Mouse (Mus musculus): ENCODE measurements around the gene Mvp. TPM values are rescaled to one million over a fixed set of nuclear protein-coding genes. Genes with fewer than 3 reads are reported as not detected.

The Mvp gene
- total and polyA plus RNA-seq, 3 experiments = 19.8 to 20.6 TPM; not detected in 1

DNA sequence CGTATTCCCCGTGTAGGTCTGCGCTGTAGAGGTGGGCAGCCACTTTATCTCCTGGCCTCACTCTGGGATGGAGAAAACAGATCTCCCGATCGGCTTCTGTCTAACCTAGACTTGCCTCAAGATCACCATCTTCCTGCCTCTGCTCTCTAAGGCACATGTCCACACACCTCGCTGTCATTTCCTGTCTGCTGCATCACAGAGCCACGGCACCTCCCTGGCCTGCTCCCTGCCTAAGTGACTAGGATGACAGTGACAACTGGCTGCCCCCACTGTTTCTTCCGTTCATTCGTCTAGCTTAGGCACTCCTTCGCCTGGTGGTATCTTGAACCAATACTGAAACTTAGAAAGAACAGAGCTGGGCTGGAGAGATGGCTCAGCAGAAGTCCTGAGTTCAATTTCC lies 14.9 kb downstream of the Mvp start:
- Histone ChIP-seq H3K9me3 (replicated peaks; ENCODE audit: insufficient read depth, low read length) (no peaks in the 10 kb centered on the region), H3K27me3 (ENCODE audit: control insufficient read depth in 1 of 2, insufficient read depth in 2 of 2, low read length in 2 of 2) (no peaks in the 10 kb centered on the region), H3K4me3 (ENCODE audit: control insufficient read depth in 1 of 2, insufficient read depth in 1 of 2, low read depth in 2 of 2, low read length in 2 of 2) (no peak overlapping the region), H3K79me2 (ENCODE audit: control insufficient read depth, insufficient read depth, low read length, poor library complexity) (no peaks in the 10 kb centered on the region), H3K4me1 (ENCODE audit: control insufficient read depth in 1 of 2, insufficient read depth in 2 of 2, low read length in 2 of 2) (peaks cover 2 to 10% of the 10 kb centered on the region in 2 experiments; a peak in 3 of 4 replicates), H3K36me3 (ENCODE audit: control insufficient read depth in 1 of 2, insufficient read depth in 2 of 2, low read length in 2 of 2) (peaks cover 0 to 5% of the 10 kb centered on the region in 2 experiments; a peak in 3 of 4 replicates), H3K9ac (ENCODE audit: control insufficient read depth, low read depth, low read length, poor library complexity, severe bottlenecking) (no peak overlapping the region), H3K27ac (ENCODE audit: control insufficient read depth, low read depth, low read length) (no peak overlapping the region)
- no peak for TF ChIP-seq POLR2A (IDR thresholded peaks at IDR 0.05; ENCODE audit: control insufficient read depth in 1 of 2, insufficient read depth in 1 of 2, low read depth in 1 of 2, low read length in 2 of 2, poor library complexity in 1 of 2)
- no peak for TF ChIP-seq MYC (IDR thresholded peaks at IDR 0.05; ENCODE audit: low read depth, low read length)
- TF ChIP-seq MAZ (IDR thresholded peaks at IDR 0.05; ENCODE audit: low read depth, low read length) = no peak
- no peak for TF ChIP-seq JUND (IDR thresholded peaks at IDR 0.05; ENCODE audit: low read depth, low read length)
- DNase-seq (ENCODE audit: low read depth, low spot score) = no peak

DNA sequence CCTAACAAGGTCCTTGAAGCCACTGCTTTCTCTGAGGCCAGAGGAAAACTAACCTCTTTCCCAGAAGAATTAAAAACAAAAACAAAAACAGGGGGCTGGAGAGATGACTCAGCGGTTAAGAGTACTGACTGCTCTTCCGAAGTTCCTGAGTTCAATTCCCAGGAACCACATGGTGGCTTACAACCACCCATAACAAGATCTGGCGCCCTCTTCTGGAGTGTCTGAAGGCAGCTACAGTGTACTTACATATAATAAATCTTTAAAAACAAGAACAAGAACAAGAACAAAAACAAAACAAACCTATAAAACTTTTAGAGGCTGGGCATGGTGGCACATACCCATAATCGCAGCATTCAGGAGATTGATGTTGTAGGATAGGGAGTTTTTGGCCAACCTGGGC lies 18.0 kb downstream of the Mvp start:
- no peaks in the 10 kb centered on the region; a peak in 2 of 4 replicates for H3K36me3 ChIP-seq (ENCODE audit: control insufficient read depth in 1 of 2, insufficient read depth in 2 of 2, low read length in 2 of 2)
- no peak overlapping the region for H3K4me3 ChIP-seq (ENCODE audit: control insufficient read depth in 1 of 2, insufficient read depth in 1 of 2, low read depth in 2 of 2, low read length in 2 of 2)
- TF ChIP-seq MYB (IDR thresholded peaks at IDR 0.05; ENCODE audit: low read depth, low read length) = no peak
- peak; percentile 14 to 50 (median 27); a peak in 4 of 6 replicates for TF ChIP-seq CTCF (IDR thresholded peaks at IDR 0.05 in 2 of 3, conservative IDR thresholded peaks at IDR 0.05 in 1 of 3; ENCODE audit: control insufficient read depth in 1 of 3, insufficient read depth in 1 of 3, low read depth in 2 of 3, low read length in 3 of 3, poor library complexity in 1 of 3, severe bottlenecking in 1 of 3)
- no peak for TF ChIP-seq NRF1 (IDR thresholded peaks at IDR 0.05; ENCODE audit: insufficient read depth, low read depth, low read length, poor library complexity, severe bottlenecking)
- peak; percentile 38; the same call in 1 of the 2 replicates for TF ChIP-seq ZC3H11A (IDR thresholded peaks at IDR 0.05; ENCODE audit: low read depth, low read length)
- 0 out of 2 replicates have a peak, but pooled peaks have one; percentile 28 for TF ChIP-seq MYC (IDR thresholded peaks at IDR 0.05; ENCODE audit: low read depth, low read length)
- TF ChIP-seq SMC3 (IDR thresholded peaks at IDR 0.05; ENCODE audit: low read depth, low read length) = peak; percentile 65
- peak; percentile 34 for TF ChIP-seq RAD21 (IDR thresholded peaks at IDR 0.05; ENCODE audit: low read depth, low read length)
- no peak overlapping the region for H3K27ac ChIP-seq (ENCODE audit: control insufficient read depth, low read depth, low read length)
- H3K9me3 ChIP-seq (replicated peaks; ENCODE audit: insufficient read depth, low read length) = no peaks in the 10 kb centered on the region
- DNase-seq (ENCODE audit: low read depth, low spot score) = peak; percentile 43
- no peak overlapping the region for H3K9ac ChIP-seq (ENCODE audit: control insufficient read depth, low read depth, low read length, poor library complexity, severe bottlenecking)
- no peaks in the 10 kb centered on the region for H3K4me1 ChIP-seq (ENCODE audit: control insufficient read depth in 1 of 2, insufficient read depth in 2 of 2, low read length in 2 of 2)
- no peaks in the 10 kb centered on the region for H3K79me2 ChIP-seq (ENCODE audit: control insufficient read depth, insufficient read depth, low read length, poor library complexity)
- H3K27me3 ChIP-seq (ENCODE audit: control insufficient read depth in 1 of 2, insufficient read depth in 2 of 2, low read length in 2 of 2) = no peaks in the 10 kb centered on the region

DNA sequence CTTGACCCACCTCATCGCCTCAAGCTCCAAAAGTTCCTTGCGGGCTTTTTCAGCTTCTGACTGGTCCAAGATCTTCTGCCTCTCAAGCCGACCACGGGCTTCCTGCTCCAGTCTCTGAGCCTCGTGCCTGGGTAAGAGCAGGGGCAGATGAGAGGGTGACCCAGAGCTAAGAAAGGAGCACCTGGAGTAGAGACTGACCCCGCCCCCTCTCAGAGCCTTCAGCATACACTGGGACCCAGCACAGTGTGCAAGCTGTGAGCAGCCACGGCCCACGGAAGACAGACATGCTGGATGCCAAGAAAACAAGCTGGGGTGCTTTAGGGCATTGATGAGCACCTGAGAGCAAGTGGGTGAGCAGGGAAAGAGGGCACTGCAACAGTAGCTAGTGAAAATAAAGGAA lies 25.6 kb downstream of the Mvp start:
- Histone ChIP-seq H3K36me3 (ENCODE audit: control insufficient read depth in 1 of 2, insufficient read depth in 2 of 2, low read length in 2 of 2) (no peaks in the 10 kb centered on the region; a peak in 1 of 4 replicates), H3K4me3 (ENCODE audit: control insufficient read depth in 1 of 2, insufficient read depth in 1 of 2, low read depth in 2 of 2, low read length in 2 of 2) (no peak overlapping the region), H3K79me2 (ENCODE audit: control insufficient read depth, insufficient read depth, low read length, poor library complexity) (no peaks in the 10 kb centered on the region), H3K9me3 (replicated peaks; ENCODE audit: insufficient read depth, low read length) (no peaks in the 10 kb centered on the region), H3K4me1 (ENCODE audit: control insufficient read depth in 1 of 2, insufficient read depth in 2 of 2, low read length in 2 of 2) (no peaks in the 10 kb centered on the region), H3K9ac (ENCODE audit: control insufficient read depth, low read depth, low read length, poor library complexity, severe bottlenecking) (no peak overlapping the region), H3K27ac (ENCODE audit: control insufficient read depth, low read depth, low read length) (no peak overlapping the region), H3K27me3 (ENCODE audit: control insufficient read depth in 1 of 2, insufficient read depth in 2 of 2, low read length in 2 of 2) (no peaks in the 10 kb centered on the region)
- DNase-seq (ENCODE audit: low read depth, low spot score) = no peak
- TF ChIP-seq SIN3A (IDR thresholded peaks at IDR 0.05; ENCODE audit: low read length) (no peak), MYC (IDR thresholded peaks at IDR 0.05; ENCODE audit: low read depth, low read length) (no peak), POLR2A (IDR thresholded peaks at IDR 0.05; ENCODE audit: control insufficient read depth in 1 of 2, insufficient read depth in 1 of 2, low read depth in 1 of 2, low read length in 2 of 2, poor library complexity in 1 of 2) (no peak), MEF2A (IDR thresholded peaks at IDR 0.05; ENCODE audit: extremely low read depth, insufficient replicate concordance, low read depth, low read length, poor library complexity, severe bottlenecking) (no peak), NELFE (IDR thresholded peaks at IDR 0.05; ENCODE audit: low read depth, low read length) (no peak), POLR2AphosphoS2 (IDR thresholded peaks at IDR 0.05; ENCODE audit: low read length) (no peak), MXI1 (IDR thresholded peaks at IDR 0.05; ENCODE audit: low read depth, low read length) (no peak), CHD1 (IDR thresholded peaks at IDR 0.05; ENCODE audit: low read depth, low read length) (no peak), NRF1 (IDR thresholded peaks at IDR 0.05; ENCODE audit: insufficient read depth, low read depth, low read length, poor library complexity, severe bottlenecking) (no peak), MAX (IDR thresholded peaks at IDR 0.05; ENCODE audit: low read length) (no peak), ELF1 (IDR thresholded peaks at IDR 0.05; ENCODE audit: low read depth, low read length) (no peak), ZNF384 (IDR thresholded peaks at IDR 0.05; ENCODE audit: low read depth, low read length) (no peak), SMC3 (IDR thresholded peaks at IDR 0.05; ENCODE audit: low read depth, low read length) (no peak)
